Mouse (Mus musculus): Measurements from ENCODE around the gene Olfr1467.

Olfr1467 gene

DNA sequence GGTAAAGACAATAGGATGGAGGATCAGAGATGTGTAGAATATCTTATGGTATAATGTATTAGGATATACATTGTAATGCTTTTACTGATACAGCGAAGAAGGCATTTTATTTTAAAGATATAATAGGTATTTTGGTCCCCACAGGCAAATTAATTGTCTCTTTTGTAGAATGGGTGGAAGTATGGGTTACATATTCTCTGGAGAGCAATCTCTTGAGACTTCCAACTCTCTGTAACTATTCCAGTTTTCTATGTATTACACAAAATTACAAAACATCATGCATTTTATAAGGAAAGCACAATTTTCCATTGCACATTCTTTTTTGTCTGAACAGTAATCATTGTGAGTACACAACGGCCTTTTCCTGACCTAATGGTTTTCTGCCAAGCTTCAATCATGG lies at the start of gene Olfr1467:
Gene Olfr1467, plus strand, starts transcription at position 301 of the 400 bp plus-strand sequence.
- no peak for DNase-seq

DNA sequence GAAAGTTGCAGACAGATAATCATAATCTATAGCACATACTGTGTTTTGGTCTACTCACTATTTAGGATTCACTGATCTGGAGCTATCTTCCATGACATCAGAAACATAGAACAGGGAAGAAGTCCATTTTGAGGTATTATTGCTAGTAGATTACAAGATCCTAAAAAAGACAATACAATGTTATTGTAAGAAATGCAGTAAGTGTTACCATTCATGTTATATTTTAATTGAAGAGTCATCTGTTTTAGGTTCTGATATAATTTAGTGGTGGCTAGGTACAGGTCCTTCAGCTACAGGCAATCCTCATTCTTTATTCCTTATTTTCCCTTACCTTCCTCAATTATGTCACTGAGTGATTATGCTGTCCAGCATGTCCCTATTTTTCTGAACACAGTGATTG lies 46.6 kb upstream of the Olfr1467 start, which contains the start of gene Olfr1465:
Gene Olfr1465, minus strand, starts transcription at position 101 of the 400 bp plus-strand sequence.
- DNase-seq = no peak

DNA sequence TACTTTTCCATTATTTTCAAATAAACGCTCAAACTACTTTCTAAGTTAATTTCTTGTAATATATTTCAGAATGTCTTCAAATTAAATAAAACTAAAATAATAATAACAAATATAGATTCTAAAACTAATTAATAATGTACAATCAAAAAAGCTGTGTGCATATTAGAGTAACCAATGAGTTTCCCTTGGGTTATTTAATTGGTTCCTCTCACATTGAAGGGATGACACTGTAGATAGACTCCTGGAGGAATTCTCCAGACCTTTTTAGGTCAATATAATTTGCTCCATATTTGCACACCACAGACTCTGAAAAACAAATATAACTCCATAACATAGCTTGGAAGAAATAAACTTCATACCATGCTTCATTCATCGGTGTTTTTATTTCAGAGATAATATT lies 23.5 kb upstream of the Olfr1467 start, which contains the start of gene Olfr1466:
Gene Olfr1466, plus strand, starts transcription at position 301 of the 400 bp plus-strand sequence.
- DNase-seq = no peak

DNA sequence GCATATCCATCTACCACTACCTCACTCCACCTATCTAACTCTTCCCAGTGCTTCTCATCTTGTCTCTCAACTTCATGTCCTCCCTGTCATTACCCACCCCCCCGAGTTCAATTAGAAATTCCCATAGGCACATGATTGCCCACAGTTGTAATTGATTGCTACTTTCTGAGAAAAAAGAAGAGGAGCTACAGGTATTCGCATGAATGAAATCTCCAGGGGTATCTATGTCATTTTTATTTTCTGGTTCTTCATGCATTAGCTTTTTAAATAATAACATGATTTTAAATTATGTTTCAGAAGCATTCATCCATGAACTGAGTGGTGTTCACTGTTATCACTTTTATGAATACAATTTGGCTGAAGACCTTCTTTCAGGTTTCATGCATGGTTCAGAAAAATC lies 45.5 kb downstream of the Olfr1467 start, which contains the start of gene Olfr1469:
Gene Olfr1469, plus strand, starts transcription at position 301 of the 400 bp plus-strand sequence.
- DNase-seq = no peak

All from thymus, postnatal 25 days (tissue).